Mouse (Mus musculus) fibroblast of lung, adult 2 months (primary cell): ENCODE data around the gene Gprc5d.

Source experiments
- DNase-seq: peaks from one replicate; pipeline ENCODE4 v3.0.0-alpha.2; 2011; ENCODE audit warnings: low read depth

Gprc5d gene

GRCm38 (mm10) chr6:135118183-135118582, at the start of gene Gprc5d:
Gene Gprc5d (minus strand): TSS chr6:135118283.
- DNase-seq: no peak

GRCm38 (mm10) chr6:135166712-135167111, 48.6 kb upstream of the Gprc5d start:
- DNase-seq: no peak

GRCm38 (mm10) chr6:135166262-135166661, 48.2 kb upstream of the Gprc5d start:
- DNase-seq: no peak

GRCm38 (mm10) chr6:135165706-135166105, 47.6 kb upstream of the Gprc5d start:
- DNase-seq: no peak

GRCm38 (mm10) chr6:135165191-135165590, 47.1 kb upstream of the Gprc5d start:
- no peak for DNase-seq

- DNase-seq: no peak
Observed at GRCm38 (mm10) chr6:135162861-135163260, 44.8 kb upstream of the Gprc5d start.

GRCm38 (mm10) chr6:135162311-135162710, 44.2 kb upstream of the Gprc5d start:
- no peak for DNase-seq

GRCm38 (mm10) chr6:135161356-135161755, 43.3 kb upstream of the Gprc5d start:
- DNase-seq: no peak

- no peak for DNase-seq
Observed at GRCm38 (mm10) chr6:135158509-135158908, 40.4 kb upstream of the Gprc5d start.

GRCm38 (mm10) chr6:135157496-135157895, 39.4 kb upstream of the Gprc5d start:
- DNase-seq: no peak

GRCm38 (mm10) chr6:135156597-135156996, 38.5 kb upstream of the Gprc5d start:
- DNase-seq: no peak

- DNase-seq: no peak
Observed at GRCm38 (mm10) chr6:135153719-135154118, 35.6 kb upstream of the Gprc5d start.

- DNase-seq: peak; percentile 30
Observed at GRCm38 (mm10) chr6:135150311-135150710, 32.2 kb upstream of the Gprc5d start.

GRCm38 (mm10) chr6:135149722-135150121, 31.6 kb upstream of the Gprc5d start:
- DNase-seq: no peak

GRCm38 (mm10) chr6:135149175-135149574, 31.1 kb upstream of the Gprc5d start:
- DNase-seq: no peak

- no peak for DNase-seq
Observed at GRCm38 (mm10) chr6:135148506-135148905, 30.4 kb upstream of the Gprc5d start.

- no peak for DNase-seq
Observed at GRCm38 (mm10) chr6:135145976-135146375, 27.9 kb upstream of the Gprc5d start.

- peak; percentile 57 for DNase-seq
Observed at GRCm38 (mm10) chr6:135144516-135144915, 26.4 kb upstream of the Gprc5d start.

- no peak for DNase-seq
Observed at GRCm38 (mm10) chr6:135143151-135143550, 25.1 kb upstream of the Gprc5d start.

- DNase-seq: no peak
Observed at GRCm38 (mm10) chr6:135141451-135142147, 23.5 kb upstream of the Gprc5d start.

GRCm38 (mm10) chr6:135138746-135139145, 20.7 kb upstream of the Gprc5d start:
- peak; percentile 60 for DNase-seq

- no peak for DNase-seq
Observed at GRCm38 (mm10) chr6:135138207-135138606, 20.1 kb upstream of the Gprc5d start.

GRCm38 (mm10) chr6:135137736-135138135, 19.7 kb upstream of the Gprc5d start:
- no peak for DNase-seq
